Mouse (Mus musculus) Muller cell, postnatal 12 days (primary cell): ENCODE data around the gene Ifna15.

ENCODE experiments used
- DNase-seq: peaks from one replicate; pipeline ENCODE4 v3.0.0-alpha.2; 2015; ENCODE audit errors: inconsistent ontology term

Gene Ifna15

GRCm38 (mm10) chr4:88514403-88514802 is 43.6 kb downstream of the Ifna15 start:
- peak; percentile 44 for DNase-seq

- no peak for DNase-seq
Observed at GRCm38 (mm10) chr4:88513743-88514142, 44.3 kb downstream of the Ifna15 start.
